Mouse (Mus musculus) c-Kit-negative CD71-positive TER-119-positive erythroid progenitor cells, embryonic 14.5 days (primary cell): ENCODE results near the gene Olfr287.

Source experiments
- DNase-seq: peaks from one replicate; pipeline ENCODE4 v3.0.0-alpha.2; 2013; ENCODE audit warnings: low read depth, low spot score

The Olfr287 gene

DNA sequence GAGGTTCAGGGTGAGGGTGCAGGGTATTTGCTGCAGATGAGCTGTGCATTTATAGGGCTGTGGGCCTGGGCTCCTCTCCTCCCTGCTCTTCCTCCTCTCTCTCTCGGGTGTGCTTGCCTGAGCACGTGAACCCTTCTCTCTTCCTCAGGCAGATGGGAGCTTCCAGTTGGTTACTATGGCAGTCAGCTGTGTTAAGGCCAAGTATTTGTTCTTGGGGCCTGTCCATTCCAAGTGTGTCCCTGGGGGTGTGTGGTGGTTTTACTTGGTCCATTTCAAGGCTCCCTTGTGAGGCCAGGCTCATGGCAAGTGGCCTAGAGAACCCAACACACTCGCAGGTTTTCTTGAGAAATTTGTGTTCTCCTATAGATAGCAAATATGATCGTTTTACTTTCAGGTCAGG is at the start of gene Olfr287, which contains the start of gene Gm44579:
Gene Olfr287 (minus strand): TSS at position 180 of the 400 bp plus-strand sequence.
Gene Gm44579 (minus strand): TSS at position 101 of the 400 bp plus-strand sequence.
- no peak for DNase-seq

DNA sequence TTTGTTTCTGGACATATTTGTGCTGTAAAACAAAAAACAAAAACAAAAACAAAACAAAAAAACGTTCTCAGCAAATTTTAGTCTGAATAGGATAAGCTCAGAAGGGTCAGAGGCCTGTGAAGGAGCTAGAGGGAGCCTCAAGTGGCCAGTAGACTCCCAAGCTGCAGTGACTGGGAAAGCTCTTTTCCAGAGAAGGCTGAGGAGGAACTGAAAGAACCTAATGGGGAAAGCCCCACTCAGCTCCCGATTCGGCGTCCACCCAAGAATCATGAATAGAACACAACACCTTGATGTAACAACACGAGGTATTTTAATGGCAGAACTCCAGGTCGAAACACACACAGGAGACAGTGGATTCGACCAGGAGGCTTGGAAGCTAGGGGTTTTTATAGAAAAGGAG is 36.9 kb upstream of the Olfr287 start:
- no peak for DNase-seq

DNA sequence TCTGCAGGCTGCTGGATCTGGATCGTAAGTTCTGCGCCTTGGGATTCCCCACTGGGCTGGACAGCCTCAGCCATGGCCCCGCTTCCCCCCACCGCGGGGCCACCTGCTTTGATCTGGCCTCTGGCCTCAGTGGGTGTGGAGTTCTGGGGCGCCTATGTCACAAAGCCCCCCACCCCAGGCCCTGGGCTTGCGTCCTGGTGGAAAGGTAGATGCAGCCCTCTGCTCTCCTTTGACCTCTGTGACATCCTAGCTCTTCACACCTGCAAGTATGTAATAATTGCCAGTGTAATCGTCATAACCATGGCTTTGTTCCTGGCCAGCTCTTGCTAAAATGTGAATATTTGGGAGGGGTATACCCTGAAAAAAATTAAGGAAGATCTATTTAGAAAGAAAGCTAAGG is 36.3 kb upstream of the Olfr287 start, which contains the start of gene H1fnt:
Gene H1fnt (minus strand): TSS at position 101 of the 400 bp plus-strand sequence.
- no peak for DNase-seq

DNA sequence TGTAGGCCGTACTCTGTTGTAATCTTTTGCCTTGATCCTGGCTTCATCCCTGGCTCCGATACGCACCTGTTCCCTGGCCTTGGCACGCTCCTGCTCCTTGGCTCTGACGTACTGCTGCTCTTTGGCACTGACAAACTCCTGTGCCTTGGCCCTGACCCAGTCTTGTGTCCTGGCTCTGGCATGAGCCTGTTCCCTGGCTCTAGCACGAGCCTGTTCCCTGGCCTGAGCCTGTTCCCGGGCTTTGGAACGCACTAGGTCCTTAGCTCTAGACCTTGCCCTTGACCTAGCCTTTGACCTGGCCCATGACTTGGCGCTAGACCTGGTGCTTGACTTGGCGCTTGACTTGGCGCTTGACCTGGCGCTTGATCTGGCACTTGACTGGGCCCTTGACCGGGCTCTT is 35.4 kb upstream of the Olfr287 start:
- DNase-seq = no peak

DNA sequence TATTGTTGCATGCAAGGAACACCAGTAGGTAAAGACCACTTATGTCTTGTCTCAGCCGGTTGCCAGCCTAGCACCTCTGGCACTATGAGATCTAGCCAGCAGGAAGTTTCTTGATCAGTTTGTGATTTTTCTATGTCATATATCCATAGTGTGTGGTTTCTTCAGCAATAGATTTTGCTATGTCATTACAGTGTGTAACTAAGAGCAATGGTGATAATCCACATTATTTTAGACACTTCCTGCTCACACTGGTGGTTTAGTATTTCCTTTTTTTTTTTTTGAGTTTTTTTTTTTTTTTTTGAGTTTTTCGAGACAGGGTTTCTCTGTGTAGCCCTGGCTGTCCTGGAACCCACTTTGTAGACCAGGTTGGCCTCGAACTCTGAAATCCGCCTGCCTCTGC is 14.6 kb upstream of the Olfr287 start:
- no peak for DNase-seq

GRCm38 (mm10) chr15:98234350-98234749 is 13.5 kb upstream of the Olfr287 start, which contains the start of gene Olfr286:
Gene Olfr286 (minus strand): TSS chr15:98234450.
- no peak for DNase-seq

GRCm38 (mm10) chr15:98226096-98226495 is 5.2 kb upstream of the Olfr287 start:
- no peak for DNase-seq

DNA sequence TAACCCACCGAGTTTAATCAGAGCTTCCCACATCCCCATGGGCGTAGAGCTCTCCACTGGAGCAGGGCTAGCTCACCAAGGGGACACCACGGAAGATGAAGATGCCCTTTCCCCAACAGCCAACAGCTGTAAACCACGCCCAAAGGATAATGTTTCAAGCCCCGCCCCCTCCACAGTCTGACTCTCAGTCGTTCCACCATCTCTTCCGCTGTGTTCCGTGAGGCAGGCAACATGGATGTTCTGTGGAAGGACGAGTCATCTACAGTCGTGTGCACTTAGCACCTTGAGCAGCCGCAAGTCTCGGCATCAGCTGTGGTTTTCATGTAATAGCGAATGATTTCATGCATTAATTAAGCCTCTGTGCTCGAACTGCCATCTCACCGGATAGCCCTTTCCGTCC is 4.8 kb upstream of the Olfr287 start:
- DNase-seq = no peak

GRCm38 (mm10) chr15:98222377-98222776 is 1.5 kb upstream of the Olfr287 start:
- DNase-seq = no peak

DNA sequence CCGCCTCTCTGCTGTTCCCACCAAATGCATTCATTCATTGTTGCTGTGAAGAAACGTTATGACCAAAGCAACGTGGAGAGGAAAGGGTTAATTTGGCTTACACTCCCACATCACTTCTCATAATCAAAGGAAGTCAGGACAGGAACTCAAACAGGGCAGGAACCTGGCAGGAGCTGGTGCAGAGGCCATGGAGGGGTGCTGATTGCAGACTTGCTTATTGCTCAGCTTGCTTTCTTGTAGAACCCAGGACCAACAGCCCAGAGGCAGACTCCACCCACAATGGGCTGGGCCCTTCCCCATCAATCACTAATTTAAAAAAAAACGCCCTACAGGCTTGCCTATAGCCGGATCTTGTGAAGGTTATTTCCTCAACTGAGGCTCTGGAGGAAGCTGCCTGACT is 6.7 kb downstream of the Olfr287 start:
- no peak for DNase-seq

- no peak for DNase-seq
Measured at GRCm38 (mm10) chr15:98213336-98213870, 7.5 kb downstream of the Olfr287 start.

DNA sequence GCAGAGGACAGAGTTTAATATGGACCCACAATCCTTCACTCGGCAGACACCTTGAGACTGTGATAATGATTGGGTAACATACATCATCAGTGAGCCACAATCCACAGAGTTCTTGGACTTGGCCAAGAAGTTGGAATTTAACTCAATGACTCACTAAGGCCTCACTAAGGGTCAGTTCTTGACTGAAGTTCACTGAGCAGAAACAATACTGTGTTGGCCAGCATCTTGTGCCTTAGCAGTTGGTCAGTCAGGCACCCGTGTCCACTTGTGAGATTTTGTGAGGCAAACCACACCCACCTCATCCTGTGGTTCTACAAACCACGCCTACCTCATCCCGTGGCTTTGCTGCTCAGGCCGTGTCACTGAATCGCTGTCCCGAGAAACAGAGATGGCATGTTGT is 11.2 kb downstream of the Olfr287 start:
- no peak for DNase-seq

DNA sequence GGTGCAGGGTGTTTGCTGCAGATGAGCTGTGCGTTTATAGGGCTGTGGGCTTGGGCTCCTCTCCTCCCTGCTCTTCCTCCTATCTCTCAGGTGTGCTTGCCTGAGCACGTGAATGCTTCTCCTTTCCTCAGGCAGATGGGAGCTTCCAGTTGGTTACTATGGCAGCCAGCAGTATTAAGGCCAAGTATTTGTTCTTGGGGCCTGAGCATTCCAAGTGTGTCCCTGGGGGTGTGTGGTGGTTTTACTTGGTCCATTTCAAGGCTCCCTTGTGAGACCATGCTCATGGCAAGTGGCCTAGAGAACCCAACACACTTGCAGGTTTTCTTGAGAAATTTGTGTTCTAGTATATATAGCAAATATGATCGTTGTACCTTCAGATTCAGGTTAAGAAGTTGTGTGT is 25.4 kb downstream of the Olfr287 start, which contains the start of gene Olfr288:
Gene Olfr288 (minus strand): TSS at position 101 of the 400 bp plus-strand sequence.
- no peak for DNase-seq

DNA sequence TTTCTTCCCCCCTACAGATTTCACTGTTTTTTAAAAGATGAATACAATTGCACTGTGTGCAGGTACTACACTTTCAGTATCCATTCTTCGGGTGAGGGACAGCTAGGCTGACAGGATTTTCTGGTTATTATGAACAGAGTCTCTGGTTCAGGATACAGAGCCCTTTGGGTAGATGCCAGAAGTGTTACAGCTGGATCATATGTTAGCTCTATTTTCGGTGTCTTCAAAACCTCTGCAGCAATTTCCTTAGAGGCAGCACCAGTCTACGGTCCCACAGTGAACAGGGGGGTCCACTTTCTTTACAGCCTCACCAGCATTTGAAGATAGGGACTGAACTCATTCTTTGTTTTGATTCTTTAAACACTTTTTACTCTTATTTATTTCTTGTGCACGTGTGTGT is 36.4 kb downstream of the Olfr287 start:
- DNase-seq = no peak

GRCm38 (mm10) chr15:98181856-98182570 is 38.8 kb downstream of the Olfr287 start:
- DNase-seq = no peak

GRCm38 (mm10) chr15:98181132-98181711 is 39.6 kb downstream of the Olfr287 start:
- DNase-seq = peak; percentile 24

GRCm38 (mm10) chr15:98180567-98181131 is 40.2 kb downstream of the Olfr287 start:
- no peak for DNase-seq

GRCm38 (mm10) chr15:98177320-98177719 is 43.5 kb downstream of the Olfr287 start:
- no peak for DNase-seq

DNA sequence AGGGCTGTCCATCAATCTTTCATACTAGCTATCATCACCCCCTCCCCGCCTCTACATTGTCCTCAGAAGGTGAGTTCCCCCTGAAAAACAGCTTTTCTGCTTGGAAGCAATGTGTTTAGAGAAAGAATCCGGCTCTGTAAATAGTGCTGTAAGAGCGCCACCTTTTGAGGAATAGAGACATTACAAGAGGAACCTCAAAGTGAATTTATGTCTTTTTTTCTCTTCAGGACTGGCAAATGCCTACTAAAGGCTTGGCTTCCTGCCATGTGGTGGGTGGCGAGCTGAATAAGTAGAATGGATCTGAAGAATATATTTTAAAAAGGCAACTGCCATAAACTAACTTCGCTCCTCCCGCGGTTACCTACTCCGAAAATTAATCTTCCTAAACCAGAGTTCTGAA is 47.0 kb downstream of the Olfr287 start:
- DNase-seq = no peak

DNA sequence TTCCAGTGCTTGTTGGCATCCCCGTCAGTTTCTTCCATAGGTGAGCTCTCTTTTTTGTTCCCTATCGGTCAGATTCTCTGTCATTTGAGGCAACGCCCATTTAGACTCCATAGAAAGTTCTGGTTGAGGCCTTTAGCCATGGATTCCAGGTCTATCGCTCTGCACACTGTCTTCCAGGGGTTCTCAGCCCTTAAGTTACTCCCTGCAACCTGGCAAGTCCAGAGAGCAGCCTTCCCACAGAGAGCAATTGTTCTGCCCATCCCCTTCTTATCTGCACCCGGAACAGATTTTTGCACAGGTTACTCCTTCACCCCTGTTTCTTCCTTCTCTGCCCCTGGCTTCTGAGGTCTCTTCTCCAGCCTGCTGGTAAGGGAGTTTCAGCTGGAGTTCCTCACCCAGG is 48.7 kb downstream of the Olfr287 start:
- DNase-seq = no peak

GRCm38 (mm10) chr15:98170917-98171316 is 49.9 kb downstream of the Olfr287 start:
- no peak for DNase-seq

DNA sequence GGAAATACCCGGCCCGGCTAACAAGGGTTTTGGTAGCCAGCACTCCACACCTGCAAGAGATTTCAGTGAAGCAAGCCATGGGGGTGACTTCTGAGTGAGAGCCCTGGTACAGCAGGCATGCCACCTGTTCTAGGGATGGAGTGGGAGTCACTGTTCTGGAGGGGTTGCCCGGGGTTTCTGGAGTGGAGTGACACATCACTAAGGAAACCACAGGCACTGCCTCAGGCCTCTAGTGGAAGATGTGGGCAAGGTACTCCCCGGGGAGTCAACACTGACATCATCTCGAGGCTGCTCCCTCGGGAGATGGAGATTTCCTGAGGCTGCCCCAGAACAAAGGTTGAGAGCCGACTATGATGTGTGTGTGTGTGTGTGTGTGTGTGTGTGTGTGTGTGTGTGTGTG is 50.5 kb downstream of the Olfr287 start:
- DNase-seq = no peak

DNA sequence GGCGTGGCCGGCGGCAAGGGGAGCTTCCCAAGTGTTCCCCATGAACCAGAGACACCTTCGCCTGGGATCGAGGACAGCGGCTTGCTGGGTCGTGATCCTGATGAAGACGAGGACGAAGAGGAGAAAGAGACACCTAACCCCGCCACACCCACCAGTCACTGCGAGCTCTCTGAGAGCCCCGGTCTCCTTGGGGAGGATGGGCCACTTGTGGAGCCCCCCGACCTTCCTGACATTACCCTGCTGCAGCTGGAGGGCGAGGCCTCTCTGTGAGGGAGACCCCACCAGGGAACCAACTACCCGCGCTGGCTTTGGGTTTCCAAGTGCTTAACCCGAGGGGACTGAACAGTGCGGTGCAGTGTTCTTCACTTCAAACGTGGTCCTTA is 52.2 kb downstream of the Olfr287 start:
- no peak for DNase-seq
